In genomic region chr14:47191861-47192260, GRCm38 (mm10) we compare ENCODE assay signal across 21 mouse cellular contexts.
"Had no signal": no experiment of that assay in that cellular context is flagged by ENCODE, and none has a peak within 500 bp of the region (broad histone marks: within the 10 kb centered on the region; RNA-seq: fewer than 3 reads in every experiment).

No protein-coding gene starts in this region.

- H3K36me3 ChIP-seq: limb, embryonic 10.5 days; limb, embryonic 13.5 days; neural tube, embryonic 12.5 days; neural tube, embryonic 15.5 days; stomach, embryonic 15.5 days had no signal

- H3K27me3 ChIP-seq: stomach, embryonic 15.5 days had no signal

- H3K4me3 ChIP-seq: limb, embryonic 10.5 days; limb, embryonic 13.5 days; megakaryocyte, embryonic 14.5 days; neural tube, embryonic 12.5 days; neural tube, embryonic 15.5 days; stomach, embryonic 15.5 days had no signal

- H3K9me3 ChIP-seq: limb, embryonic 10.5 days; limb, embryonic 13.5 days; neural tube, embryonic 12.5 days; neural tube, embryonic 15.5 days; stomach, embryonic 15.5 days had no signal

- DNase-seq: kidney, adult 18-20 months; kidney, adult 9 months; kidney, postnatal 14 days; kidney, postnatal 4 days; lung, embryonic 14.5 days; midbrain, embryonic 14.5 days; right cerebral cortex, adult 18-20 months; right cerebral cortex, postnatal 14 days; spleen, adult 18-20 months; thymus, postnatal 25 days had no signal

- H3K27ac ChIP-seq: hindbrain, postnatal 0 days; limb, embryonic 10.5 days; limb, embryonic 13.5 days; liver, embryonic 14.5 days; neural tube, embryonic 12.5 days; neural tube, embryonic 15.5 days; stomach, embryonic 15.5 days had no signal

- H3K9ac ChIP-seq: limb, embryonic 13.5 days; liver, embryonic 14.5 days; lung, embryonic 14.5 days; neural tube, embryonic 12.5 days; neural tube, embryonic 15.5 days; stomach, embryonic 15.5 days had no signal

- H3K4me2 ChIP-seq: limb, embryonic 13.5 days; lung, embryonic 14.5 days; midbrain, embryonic 11.5 days; neural tube, embryonic 12.5 days; neural tube, embryonic 15.5 days; stomach, embryonic 15.5 days had no signal

- H3K4me1 ChIP-seq: stomach, embryonic 15.5 days had no signal

- ATAC-seq: hindbrain, postnatal 0 days; inflammation-experienced regulatory T-cells, adult 6 months; lung, postnatal 0 days had no signal
